Mouse (Mus musculus) MEL (cell line): ENCODE measurements at regions not wholly inside any gene's neighbourhood (a gene's known extent, or its start where the extent isn't known, plus 50 kb on each side); places are given as distances from the start of the nearest gene placed in this dataset.

Experiments
- DNase-seq: peaks from one replicate; pipeline ENCODE4 v3.0.0; 2011; ENCODE audit warnings: low read depth, low spot score
- H3K27ac ChIP-seq: 2 replicates; pipeline ENCODE4 v1.5.1; 2012; ENCODE audit warnings: low read depth, mild to moderate bottlenecking, control low read depth, low read length, moderate library complexity; ENCODE audit not compliant: control insufficient read depth
- H3K27me3 ChIP-seq, 2 experiments: fragments of 150-350 bp in 1 of 2; sonication (generic) in 1 of 2; 2 replicates each; pipeline ENCODE4 v1.6.1; 2012; ENCODE audit warnings: low read length in 2 of 2, mild to moderate bottlenecking in 2 of 2, improper control_type of control experiment in 1 of 2, moderate library complexity in 1 of 2; ENCODE audit not compliant: insufficient read depth in 2 of 2, control insufficient read depth in 1 of 2
- H3K36me3 ChIP-seq, 2 experiments: 2 replicates each; pipeline ENCODE4 v1.6.1; 2012 to 2014; ENCODE audit warnings: low read length in 2 of 2, improper control_type of control experiment in 1 of 2, inconsistent platforms in 1 of 2, mild to moderate bottlenecking in 1 of 2; ENCODE audit not compliant: insufficient read depth in 2 of 2, control insufficient read depth in 1 of 2
- H3K4me1 ChIP-seq, 2 experiments: fragments of 150-350 bp in 1 of 2; sonication (generic) in 1 of 2; 2 replicates each; pipeline ENCODE4 v1.6.1; 2012; ENCODE audit warnings: low read length in 2 of 2, improper control_type of control experiment in 1 of 2, mild to moderate bottlenecking in 1 of 2; ENCODE audit not compliant: insufficient read depth in 2 of 2, control insufficient read depth in 1 of 2
- H3K4me3 ChIP-seq, 2 experiments: fragments of 150-350 bp in 1 of 2; sonication (generic) in 1 of 2; 2 replicates each; pipeline ENCODE4 v1.5.1; 2012; ENCODE audit warnings: low read depth in 2 of 2, low read length in 2 of 2, mild to moderate bottlenecking in 2 of 2, moderate library complexity in 2 of 2, control low read depth in 1 of 2, improper control_type of control experiment in 1 of 2; ENCODE audit not compliant: control insufficient read depth in 1 of 2, insufficient read depth in 1 of 2
- H3K79me2 ChIP-seq: 2 replicates; pipeline ENCODE4 v1.6.1; 2012; ENCODE audit warnings: mild to moderate bottlenecking, low read length, moderate library complexity; ENCODE audit not compliant: control insufficient read depth, poor library complexity, insufficient read depth
- H3K9ac ChIP-seq: 2 replicates; pipeline ENCODE4 v1.6.1; 2012; ENCODE audit warnings: low read depth, mild to moderate bottlenecking, control low read depth, low read length, moderate library complexity; ENCODE audit not compliant: control insufficient read depth, poor library complexity, severe bottlenecking
- H3K9me3 ChIP-seq: fragments of 150-350 bp; sonication (generic); replicated peaks from 2 replicates; pipeline ENCODE4 v1.6.1; 2012; ENCODE audit warnings: mild to moderate bottlenecking, low read length, improper control_type of control experiment, moderate library complexity; ENCODE audit not compliant: insufficient read depth
- CHD1 ChIP-seq: IDR thresholded peaks from 2 replicates; pipeline ENCODE4 v1.6.1; 2012; ENCODE audit warnings: low read depth, mild to moderate bottlenecking, inconsistent platforms, low read length, improper control_type of control experiment
- CHD2 ChIP-seq: IDR thresholded peaks from 2 replicates; pipeline ENCODE4 v1.6.1; 2011; ENCODE audit warnings: low read length, improper control_type of control experiment
- EP300 ChIP-seq, 2 experiments: IDR thresholded peaks; 2 replicates each; pipeline ENCODE4 v1.6.1; 2011; ENCODE audit warnings: improper control_type of control experiment in 2 of 2, low read length in 2 of 2, low read depth in 1 of 2, mild to moderate bottlenecking in 1 of 2
- KAT2A ChIP-seq: conservative IDR thresholded peaks from 2 replicates; pipeline ENCODE4 v1.6.1; 2012; ENCODE audit warnings: low read depth, low read length, improper control_type of control experiment, inconsistent platforms
- MAFK ChIP-seq: IDR thresholded peaks from 2 replicates; pipeline ENCODE4 v1.6.1; 2011; ENCODE audit warnings: low read depth, mild to moderate bottlenecking, low read length, improper control_type of control experiment, borderline replicate concordance
- MAX ChIP-seq: IDR thresholded peaks from 2 replicates; pipeline ENCODE4 v1.6.1; 2011; ENCODE audit warnings: low read length, improper control_type of control experiment
- MEF2A ChIP-seq: IDR thresholded peaks from 2 replicates; pipeline ENCODE4 v1.6.1; 2014; ENCODE audit warnings: low read depth, mild to moderate bottlenecking, inconsistent platforms, low read length, improper control_type of control experiment; ENCODE audit not compliant: poor library complexity, insufficient replicate concordance, severe bottlenecking; ENCODE audit errors: extremely low read depth
- MXI1 ChIP-seq: IDR thresholded peaks from 2 replicates; pipeline ENCODE4 v1.6.1; 2011; ENCODE audit warnings: mild to moderate bottlenecking, low read depth, low read length, improper control_type of control experiment
- NELFE ChIP-seq: IDR thresholded peaks from 2 replicates; pipeline ENCODE4 v1.6.1; 2011; ENCODE audit warnings: low read depth, low read length, improper control_type of control experiment
- POLR2A ChIP-seq, 2 experiments: IDR thresholded peaks; 2 replicates each; pipeline ENCODE4 v1.6.1; 2011 to 2012; ENCODE audit warnings: low read length in 2 of 2, mild to moderate bottlenecking in 2 of 2, control low read depth in 1 of 2, improper control_type of control experiment in 1 of 2, low read depth in 1 of 2, moderate library complexity in 1 of 2; ENCODE audit not compliant: control insufficient read depth in 1 of 2, insufficient read depth in 1 of 2, poor library complexity in 1 of 2
- POLR2AphosphoS2 ChIP-seq: IDR thresholded peaks from 2 replicates; pipeline ENCODE4 v1.6.1; 2011; ENCODE audit warnings: low read length, improper control_type of control experiment
- RAD21 ChIP-seq: IDR thresholded peaks from 2 replicates; pipeline ENCODE4 v1.6.1; 2011; ENCODE audit warnings: mild to moderate bottlenecking, low read depth, low read length, improper control_type of control experiment
- SIN3A ChIP-seq: IDR thresholded peaks from 2 replicates; pipeline ENCODE4 v1.6.1; 2012; ENCODE audit warnings: low read length, improper control_type of control experiment, inconsistent platforms
- SMC3 ChIP-seq: IDR thresholded peaks from 2 replicates; pipeline ENCODE4 v1.6.1; 2011; ENCODE audit warnings: low read depth, low read length, improper control_type of control experiment
- TAL1 ChIP-seq: IDR thresholded peaks from 2 replicates; pipeline ENCODE4 v1.6.1; 2012; ENCODE audit warnings: mild to moderate bottlenecking, inconsistent platforms, low read length, moderate library complexity, mixed read lengths
- TBP ChIP-seq: IDR thresholded peaks from 2 replicates; pipeline ENCODE4 v1.8.0; 2011; ENCODE audit warnings: low read depth, low read length, improper control_type of control experiment
- UBTF ChIP-seq: IDR thresholded peaks from 2 replicates; pipeline ENCODE4 v1.6.1; 2012; ENCODE audit warnings: low read depth, mild to moderate bottlenecking, inconsistent platforms, low read length, improper control_type of control experiment, moderate library complexity, borderline replicate concordance; ENCODE audit not compliant: insufficient read depth
- USF1 ChIP-seq: IDR thresholded peaks from 2 replicates; pipeline ENCODE4 v1.6.1; 2014; ENCODE audit warnings: low read depth, mild to moderate bottlenecking, inconsistent platforms, low read length, improper control_type of control experiment, moderate library complexity
- USF2 ChIP-seq, 2 experiments: IDR thresholded peaks; 2 replicates each; pipeline ENCODE4 v1.6.1; 2011 to 2012; ENCODE audit warnings: improper control_type of control experiment in 2 of 2, low read length in 2 of 2, borderline replicate concordance in 1 of 2, inconsistent platforms in 1 of 2, low read depth in 1 of 2, mild to moderate bottlenecking in 1 of 2; ENCODE audit not compliant: insufficient read depth in 1 of 2
- ZKSCAN1 ChIP-seq: IDR thresholded peaks from 2 replicates; pipeline ENCODE4 v1.6.1; 2012; ENCODE audit warnings: low read depth, mild to moderate bottlenecking, inconsistent platforms, low read length, improper control_type of control experiment, moderate library complexity
- ZMIZ1 ChIP-seq: IDR thresholded peaks from 2 replicates; pipeline ENCODE4 v1.6.1; 2012; ENCODE audit warnings: low read depth, mild to moderate bottlenecking, inconsistent platforms, low read length, improper control_type of control experiment, moderate library complexity

DNA sequence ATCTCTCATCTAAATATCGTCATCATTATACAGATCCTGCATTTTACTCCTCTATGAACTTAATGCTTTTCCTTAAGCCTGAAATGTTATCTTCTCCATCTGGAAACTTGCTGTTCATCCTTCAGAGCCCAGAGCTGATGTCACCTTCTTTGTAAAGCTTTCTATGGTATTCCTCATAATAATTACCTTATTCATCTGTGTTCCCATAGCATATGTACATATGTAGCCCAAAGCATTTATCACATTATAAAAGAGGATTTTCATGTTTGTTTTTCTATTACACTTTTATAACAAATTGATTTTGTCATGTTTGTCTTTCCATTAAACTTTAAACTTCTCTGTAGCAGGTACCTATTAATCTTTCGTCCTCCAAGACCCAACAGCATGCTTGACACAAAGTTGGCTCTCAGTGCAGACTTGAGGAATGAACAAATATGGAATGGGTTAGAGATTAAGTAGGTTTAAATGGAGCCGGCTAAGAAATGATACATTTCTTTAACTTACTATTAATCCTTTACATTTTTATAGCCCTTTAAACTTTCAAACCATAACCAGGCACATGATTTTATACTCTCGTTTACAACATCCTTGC is 104.5 kb downstream of the Rtl9 start:
- no peak for TF ChIP-seq USF2 (IDR thresholded peaks at IDR 0.05; ENCODE audit: borderline replicate concordance in 1 of 2, insufficient read depth in 1 of 2, low read depth in 1 of 2, low read length in 2 of 2)
- TF ChIP-seq UBTF = no peak
- no peak for TF ChIP-seq ZMIZ1
- no peak for TF ChIP-seq POLR2AphosphoS2
- no peak for TF ChIP-seq CHD2
- no peak for TF ChIP-seq MAFK
- TF ChIP-seq CHD1 = no peak
- no peak for TF ChIP-seq MEF2A
- no peak for TF ChIP-seq NELFE
- TF ChIP-seq SIN3A = no peak
- no peak for TF ChIP-seq ZKSCAN1
- TF ChIP-seq EP300 (IDR thresholded peaks at IDR 0.05; ENCODE audit: low read depth in 1 of 2, low read length in 2 of 2) = no peak
- TF ChIP-seq MXI1 = no peak
- TF ChIP-seq MAX = no peak
- TF ChIP-seq TBP = no peak
- no peak for TF ChIP-seq KAT2A
- TF ChIP-seq RAD21 = no peak
- no peak for TF ChIP-seq POLR2A (IDR thresholded peaks at IDR 0.05; ENCODE audit: control insufficient read depth in 1 of 2, insufficient read depth in 1 of 2, low read depth in 1 of 2, low read length in 2 of 2, poor library complexity in 1 of 2)
- TF ChIP-seq USF1 = no peak
- TF ChIP-seq TAL1 = no peak
- H3K4me1 ChIP-seq = no peaks in the 10 kb centered on the region
- H3K79me2 ChIP-seq = no peaks in the 10 kb centered on the region
- H3K27ac ChIP-seq = no peak overlapping the region
- no peak overlapping the region for H3K9ac ChIP-seq
- H3K4me3 ChIP-seq = no peak overlapping the region
- H3K36me3 ChIP-seq = no peaks in the 10 kb centered on the region
- no peaks in the 10 kb centered on the region for H3K9me3 ChIP-seq
- H3K27me3 ChIP-seq = peaks cover 0 to 2% of the 10 kb centered on the region in 2 experiments; a peak in 2 of 4 replicates
- DNase-seq = no peak

DNA sequence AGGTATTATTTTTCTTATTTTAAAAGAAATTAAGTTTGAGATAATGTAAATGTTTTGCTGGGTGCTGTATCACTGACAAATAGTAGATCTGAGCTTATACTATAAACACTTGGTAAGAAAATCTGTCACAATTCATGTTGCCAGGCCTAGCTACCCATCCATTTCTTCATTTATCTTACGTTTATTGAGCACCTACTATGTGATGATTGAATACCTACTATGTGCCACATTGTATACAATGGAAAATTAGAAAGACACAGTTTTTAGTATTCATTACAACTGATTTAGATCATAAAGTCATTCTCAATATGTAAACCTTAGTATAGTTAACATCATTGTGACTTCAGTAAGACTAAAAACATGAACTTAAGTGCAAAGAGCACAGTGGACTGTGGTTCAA is 117.2 kb downstream of the Rtl9 start:
- H3K79me2 ChIP-seq = no peaks in the 10 kb centered on the region
- DNase-seq = no peak
- no peaks in the 10 kb centered on the region for H3K36me3 ChIP-seq
- no peaks in the 10 kb centered on the region for H3K9me3 ChIP-seq
- no peaks in the 10 kb centered on the region for H3K27me3 ChIP-seq
- H3K4me3 ChIP-seq = no peak overlapping the region
- H3K9ac ChIP-seq = no peak overlapping the region
- TF ChIP-seq SMC3 = no peak
- TF ChIP-seq ZKSCAN1 = peak; percentile 89
- H3K4me1 ChIP-seq = no peaks in the 10 kb centered on the region
- H3K27ac ChIP-seq = no peak overlapping the region
